Mouse (Mus musculus) layer of hippocampus, adult 9-10 months (tissue): ENCODE data around the gene Nupl2.
A peak's percentile ranks its signal among the peaks of the same experiment; 100 is the strongest.

Experiments
- DNase-seq: peaks from one replicate; pipeline ENCODE4 v3.0.0; 2022; ENCODE audit warnings: low spot score

Gene Nupl2

GRCm38 (mm10) chr5:24164789-24165445, at the start of gene Nupl2:
Nupl2 (plus strand) TSS chr5:24164963.
- peak; percentile 85 for DNase-seq

- DNase-seq = no peak
Observed at GRCm38 (mm10) chr5:24122221-24122620, 42.5 kb upstream of the Nupl2 start.

GRCm38 (mm10) chr5:24124175-24124574, 40.6 kb upstream of the Nupl2 start:
- DNase-seq = no peak

- DNase-seq = no peak
Observed at GRCm38 (mm10) chr5:24124579-24125276, 40.0 kb upstream of the Nupl2 start.

- DNase-seq = peak; percentile 24
Observed at GRCm38 (mm10) chr5:24125910-24126636, 38.7 kb upstream of the Nupl2 start.

GRCm38 (mm10) chr5:24126967-24127366, 37.8 kb upstream of the Nupl2 start:
- no peak for DNase-seq

- no peak for DNase-seq
Observed at GRCm38 (mm10) chr5:24146964-24147363, 17.8 kb upstream of the Nupl2 start.

GRCm38 (mm10) chr5:24152199-24152598, 12.6 kb upstream of the Nupl2 start:
- no peak for DNase-seq

DNA sequence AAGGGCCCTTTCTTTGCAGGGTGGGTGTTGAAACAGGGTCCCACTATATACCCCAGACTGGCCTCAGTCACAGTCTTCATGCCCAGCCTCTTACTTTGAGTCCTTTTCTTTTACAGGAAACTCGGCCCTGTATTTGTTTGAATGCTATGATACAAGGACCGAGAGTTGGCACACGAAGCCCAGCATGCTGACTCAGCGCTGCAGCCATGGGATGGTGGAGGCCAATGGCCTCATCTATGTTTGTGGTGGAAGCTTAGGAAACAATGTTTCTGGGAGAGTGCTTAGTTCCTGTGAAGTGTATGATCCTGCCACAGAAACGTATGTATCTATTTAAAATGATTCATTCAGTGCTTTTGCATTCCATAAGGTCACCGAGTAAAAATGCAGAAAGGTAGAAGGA, 8.0 kb upstream of the Nupl2 start:
- DNase-seq = no peak

DNA sequence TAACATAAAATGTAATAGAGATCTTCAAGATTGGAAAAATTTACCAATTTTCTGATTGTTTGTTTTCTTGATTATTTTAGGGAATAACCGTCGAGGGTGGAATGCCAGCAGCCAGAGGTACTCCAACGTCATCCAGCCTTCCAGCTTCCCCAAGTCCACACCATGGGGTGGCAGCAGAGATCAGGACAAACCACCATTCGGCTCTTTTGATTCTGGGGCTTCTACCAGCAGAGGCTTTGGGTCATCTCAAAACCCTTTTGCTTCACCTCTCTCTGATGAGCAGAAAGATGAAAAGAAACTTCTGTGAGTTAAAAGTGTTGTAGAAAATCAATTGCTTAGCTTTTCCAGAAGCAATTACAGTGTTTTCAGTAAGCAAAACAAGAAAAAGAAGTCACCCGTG, 2.5 kb downstream of the Nupl2 start:
- no peak for DNase-seq

- no peak for DNase-seq
Observed at GRCm38 (mm10) chr5:24169881-24170280, 5.1 kb downstream of the Nupl2 start.

DNA sequence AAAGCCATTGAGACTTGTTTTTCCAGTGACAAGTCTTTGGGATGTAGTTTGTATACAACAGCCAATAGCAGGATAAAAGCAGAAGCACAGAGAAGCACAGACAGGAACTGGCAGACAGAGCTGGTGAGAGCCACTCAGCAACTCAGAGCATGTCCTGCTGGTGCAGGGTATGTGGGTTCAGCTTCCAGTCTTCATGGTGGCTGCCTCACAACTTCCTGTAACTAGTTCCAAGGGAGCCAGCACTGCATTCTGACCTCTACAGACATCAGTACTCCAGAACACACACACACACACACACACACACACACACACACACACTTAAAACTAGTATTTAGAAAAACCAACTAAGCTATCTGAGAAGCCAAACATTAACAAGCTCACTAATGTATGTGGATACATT, 7.3 kb downstream of the Nupl2 start:
- DNase-seq = no peak

- no peak for DNase-seq
Observed at GRCm38 (mm10) chr5:24181514-24182295, 16.9 kb downstream of the Nupl2 start.

DNA sequence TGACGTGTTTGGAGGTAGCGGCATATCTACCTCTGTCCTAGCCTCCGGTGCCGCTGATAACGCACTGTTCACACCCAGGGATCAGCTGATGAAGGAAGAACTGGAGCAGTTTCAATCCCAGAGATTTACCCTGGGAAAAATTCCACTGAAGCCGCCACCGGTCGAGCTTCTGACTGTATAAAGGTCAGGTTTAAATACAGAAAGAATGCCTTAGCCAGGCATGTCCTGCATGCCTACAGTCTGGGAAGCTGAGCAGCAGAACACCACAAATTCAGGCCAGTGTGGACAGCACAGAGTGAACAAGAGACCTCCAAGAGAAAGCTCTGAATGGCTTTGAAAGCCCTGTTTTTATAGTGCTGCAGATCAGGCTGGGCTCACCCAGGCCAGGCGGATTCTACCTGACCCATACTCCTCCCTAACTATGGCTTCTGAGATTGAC, 17.6 kb downstream of the Nupl2 start:
- DNase-seq = no peak

DNA sequence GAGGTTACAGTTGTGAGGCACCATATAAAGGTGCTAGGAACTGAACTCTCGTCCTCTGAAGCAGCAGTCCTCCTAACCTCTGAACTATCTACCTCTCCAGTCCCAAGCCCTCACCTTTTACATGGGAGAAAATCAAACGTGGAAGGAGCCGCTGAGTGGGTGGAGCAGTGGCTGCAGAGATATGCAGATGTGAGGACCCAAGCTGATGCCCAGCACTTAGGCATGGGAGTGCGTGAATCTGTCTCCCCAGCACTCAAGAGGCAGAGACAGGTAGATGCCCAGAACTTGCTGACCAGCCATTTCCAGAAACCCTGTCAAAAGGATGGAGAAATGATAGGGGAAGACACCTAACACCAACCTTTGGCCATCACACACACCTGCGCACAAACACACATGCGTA, 18.3 kb downstream of the Nupl2 start:
- no peak for DNase-seq

DNA sequence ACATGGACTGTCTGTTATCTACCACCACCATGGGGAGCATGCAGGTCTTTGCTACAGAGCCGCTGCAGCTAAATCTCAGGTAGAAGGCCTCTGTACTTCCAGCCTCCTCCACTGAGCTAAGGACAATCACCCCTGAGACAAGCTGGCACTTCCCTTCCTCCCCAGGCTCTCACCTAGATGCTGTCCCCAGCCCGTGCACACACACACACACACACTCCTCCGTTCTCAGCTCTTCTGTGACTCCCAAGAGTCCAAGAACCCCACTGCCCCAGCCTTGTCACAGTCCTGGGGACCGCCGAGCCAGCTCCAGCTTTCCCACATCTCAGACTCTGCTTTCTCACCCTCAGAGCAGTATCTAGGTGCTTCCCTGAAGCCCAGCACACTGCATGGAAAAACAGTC, 19.2 kb downstream of the Nupl2 start:
- DNase-seq = no peak

- DNase-seq = no peak
Observed at GRCm38 (mm10) chr5:24188476-24188875, 23.7 kb downstream of the Nupl2 start.

DNA sequence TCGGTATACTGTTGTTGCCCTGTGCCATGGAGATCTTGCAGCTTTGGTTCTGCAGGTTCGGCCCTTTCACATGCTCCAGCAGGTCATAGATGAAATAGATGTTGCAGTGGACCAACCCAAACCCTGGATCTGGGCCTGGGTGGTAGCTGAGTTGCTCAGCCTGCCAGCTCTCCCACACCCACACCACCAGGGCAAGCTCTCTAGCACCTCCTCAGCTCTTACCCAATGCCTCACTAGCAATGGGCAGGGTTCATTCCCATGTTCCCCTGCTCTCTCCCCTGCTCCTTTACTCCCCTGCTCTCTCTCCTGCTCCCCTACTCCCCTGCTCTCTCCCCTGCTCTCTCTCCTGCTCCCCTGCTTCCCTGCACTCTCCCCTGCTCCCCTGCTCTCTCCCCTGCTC, 27.1 kb downstream of the Nupl2 start:
- DNase-seq = no peak

DNA sequence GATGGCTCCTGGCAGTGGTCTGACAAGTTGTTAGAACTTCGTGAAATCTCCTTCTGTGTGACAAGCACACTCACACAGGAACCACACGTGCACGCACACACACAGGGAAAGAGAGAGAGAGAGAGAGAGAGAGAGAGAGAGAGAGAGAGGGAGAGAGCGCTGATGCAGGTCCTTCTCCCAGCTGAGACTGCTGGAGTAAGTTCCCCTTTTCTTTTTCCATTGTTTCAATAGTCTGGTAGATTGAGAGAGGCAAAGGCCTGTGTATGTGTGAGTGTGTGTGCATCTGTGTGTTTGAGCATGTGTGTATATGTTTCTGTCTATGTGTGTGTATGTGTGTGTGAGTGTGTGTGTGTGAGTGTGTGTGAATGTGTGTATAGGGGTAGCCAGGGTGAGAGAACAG, 36.2 kb downstream of the Nupl2 start:
- DNase-seq = no peak

DNA sequence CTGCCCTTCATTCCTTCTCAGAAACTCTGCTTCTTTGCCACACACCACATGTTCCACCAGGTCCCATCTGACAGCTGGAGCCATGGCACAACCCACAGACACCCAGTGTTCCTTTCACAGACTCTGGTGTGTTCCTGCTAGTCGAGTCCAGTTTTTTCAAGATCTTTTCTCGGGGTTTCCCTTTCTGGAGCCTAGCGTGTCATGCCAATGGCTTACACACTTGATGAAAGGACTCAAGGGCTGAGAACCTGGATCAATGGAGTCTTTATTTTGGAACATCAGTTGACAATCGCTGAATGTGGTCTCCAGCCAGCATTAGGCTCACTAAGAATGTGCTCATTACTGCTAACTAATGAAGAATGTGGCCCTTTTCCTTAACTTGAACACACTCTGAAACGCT, 37.7 kb downstream of the Nupl2 start:
- DNase-seq = no peak

GRCm38 (mm10) chr5:24203266-24203665, 38.5 kb downstream of the Nupl2 start:
- DNase-seq = no peak

GRCm38 (mm10) chr5:24207965-24208364, 43.2 kb downstream of the Nupl2 start:
- no peak for DNase-seq
